Mouse (Mus musculus) lung, adult 10 weeks (tissue): ENCODE data around the gene Scel. TPM values are rescaled to one million over a fixed set of nuclear protein-coding genes. Genes with fewer than 3 reads are reported as not detected.

Source experiments
- polyA plus RNA-seq: library from polyadenylated mRNA; stranded (reverse); fragments of 350-450 nt; fragmentation: Illumina TruSeq; extraction: RNeasy Lipid Tissue Mini Kit (QIAGEN cat#74804); gene quantifications from one replicate; pipeline ENCODE4 v1.2.3, GENCODE M21; 2014; ENCODE audit warnings: low read depth, low replicate concordance; ENCODE audit not compliant: insufficient read depth

Scel gene
- 10.4 TPM for polyA plus RNA-seq

GRCm38 (mm10) chr14:103512802-103513472 lies at the start of gene Scel:
TSS of gene Scel (plus strand) at chr14:103513342.

GRCm38 (mm10) chr14:103649896-103650334 lies 136.8 kb downstream of the Scel start, which contains the start of gene Slain1:
TSS of gene Slain1 (plus strand) at chr14:103650228.

Other genes starting within 250 kb of the Scel start
- 12.0 TPM for gene Mycbp2, start 166.5 kb upstream of the Scel start, polyA plus RNA-seq
- gene Slain1, start 136.9 kb downstream of the Scel start, polyA plus RNA-seq = 2.8 TPM